In the genomic region with DNA sequence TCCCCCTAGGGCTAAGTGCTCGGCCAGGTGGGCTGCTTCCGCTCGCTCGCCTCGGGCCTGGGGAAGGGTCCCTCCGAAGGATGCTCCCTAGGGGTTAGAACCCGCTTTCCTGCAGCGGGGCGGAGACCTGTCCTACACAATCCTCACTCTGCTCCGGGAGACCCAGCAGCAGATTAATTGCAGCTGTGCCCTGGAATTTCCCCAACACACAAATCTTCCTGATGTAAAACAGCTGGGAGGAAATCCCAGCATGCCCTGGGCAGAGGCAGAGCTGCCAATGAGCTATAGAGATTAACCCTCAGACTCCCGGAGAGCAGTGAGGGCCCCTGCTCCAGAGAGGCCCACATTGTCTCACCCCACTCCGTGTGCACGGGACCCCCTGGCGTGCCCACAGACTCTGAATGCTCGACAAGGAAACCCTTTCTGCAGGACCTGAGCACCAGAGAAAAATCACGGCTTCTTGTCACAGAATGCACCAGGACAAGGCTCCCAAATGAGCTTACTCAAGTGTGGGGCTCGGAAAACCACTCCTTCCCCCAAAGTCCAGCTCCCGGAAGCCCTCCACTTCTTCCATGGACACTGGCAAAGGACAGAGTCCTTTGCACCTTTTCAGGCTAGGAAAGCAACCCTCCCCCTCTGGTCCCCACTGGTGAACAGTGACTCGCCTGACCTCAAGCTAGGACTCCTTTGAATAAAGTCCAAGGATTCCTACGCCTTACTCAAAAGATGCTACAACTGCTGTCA, we compare ENCODE assay signal across 8 mouse cellular contexts. TPM values are rescaled to one million over a fixed set of nuclear protein-coding genes. Genes with fewer than 3 reads are reported as not detected.
A peak's percentile ranks its signal among the peaks of the same experiment; 100 is the strongest.
DNase-seq lines count a peak whose midpoint lies in the region; ATAC-seq and TF ChIP-seq lines count a peak whose summit lies in the region.

No protein-coding gene starts in this region.

- H3K4me1 ChIP-seq in forebrain, embryonic 10.5 days, result peaks cover 57% of the 10 kb centered on the region
- H3K4me1 ChIP-seq in heart, postnatal 0 days (ENCODE audit: control insufficient read depth, insufficient read depth), result peaks cover 34% of the 10 kb centered on the region
- peaks cover 22% of the 10 kb centered on the region for H3K4me1 ChIP-seq in stomach, postnatal 0 days (replicated peaks; ENCODE audit: control insufficient read depth, insufficient read depth)

- no peaks in the 10 kb centered on the region for H3K27me3 ChIP-seq in forebrain, embryonic 10.5 days (ENCODE audit: poor library complexity, severe bottlenecking)
- no peaks in the 10 kb centered on the region for H3K27me3 ChIP-seq in heart, postnatal 0 days (ENCODE audit: control insufficient read depth, insufficient read depth, low read length)
- H3K27me3 ChIP-seq in stomach, postnatal 0 days (ENCODE audit: control insufficient read depth, insufficient read depth, low read length), result no peaks in the 10 kb centered on the region

- ATAC-seq in heart, postnatal 0 days (ENCODE audit: insufficient read depth, low read depth), result peak; percentile 68
- ATAC-seq in stomach, postnatal 0 days (ENCODE audit: low FRiP score, low TSS enrichment), result peak; percentile 19; the same call in 1 of the 2 replicates
- ATAC-seq in megakaryocyte-erythroid progenitor cell, adult 5-6 weeks (replicated peaks; ENCODE audit: low FRiP score, low TSS enrichment, poor library complexity, severe bottlenecking), result no peak

- peak overlapping the region; percentile 36 for H3K4me3 ChIP-seq in forebrain, embryonic 10.5 days
- H3K4me3 ChIP-seq in heart, postnatal 0 days (ENCODE audit: low read depth, low read length), result peak overlapping the region; percentile 31
- H3K4me3 ChIP-seq in stomach, postnatal 0 days (ENCODE audit: low read depth, low read length), result no peak overlapping the region

- H3K9ac ChIP-seq in heart, postnatal 0 days (replicated peaks; ENCODE audit: low read depth, low read length), result 0 out of 2 replicates have a peak overlapping the region, but pooled peaks have one; percentile 31
- peak overlapping the region; percentile 1 for H3K9ac ChIP-seq in stomach, postnatal 0 days (ENCODE audit: low read length)

- TF ChIP-seq CTCF in heart, postnatal 0 days (IDR thresholded peaks at IDR 0.05; ENCODE audit: low read depth), result no peak
- TF ChIP-seq CTCF in stomach, postnatal 0 days (IDR thresholded peaks at IDR 0.05; ENCODE audit: low read depth), result no peak

- H3K4me2 ChIP-seq in heart, postnatal 0 days (ENCODE audit: low read depth, low read length), result peak overlapping the region; percentile 54
- peak overlapping the region; percentile 42 for H3K4me2 ChIP-seq in stomach, postnatal 0 days (replicated peaks; ENCODE audit: low read depth)

- DNase-seq in right cerebral cortex, postnatal 14 days, result peak; percentile 17
- DNase-seq in right cerebral cortex, postnatal 4 days, result no peak
- peak; percentile 65 for DNase-seq in forebrain, embryonic 10.5 days (ENCODE audit: extremely low spot score, low spot score)
- DNase-seq in heart, postnatal 0 days (ENCODE audit: low spot score), result peak; percentile 70
- peak; percentile 89 for DNase-seq in kidney, postnatal 10 days
- DNase-seq in lung, postnatal 4 days, result peak; percentile 74 to 84
- peak; percentile 59 for DNase-seq in stomach, postnatal 0 days (ENCODE audit: low spot score)

- WGBS in forebrain, embryonic 10.5 days, result 43% methylated on average over 20 of the region's 20 CpGs
- WGBS in heart, postnatal 0 days, result 23% methylated on average over 20 of the region's 20 CpGs
- WGBS in stomach, postnatal 0 days, result 24% methylated on average over 20 of the region's 20 CpGs

- peak overlapping the region; percentile 80 for H3K27ac ChIP-seq in forebrain, embryonic 10.5 days
- peak overlapping the region; percentile 84 for H3K27ac ChIP-seq in heart, postnatal 0 days (ENCODE audit: low read depth)
- peak overlapping the region; percentile 84 for H3K27ac ChIP-seq in stomach, postnatal 0 days (replicated peaks)

- no peaks in the 10 kb centered on the region for H3K9me3 ChIP-seq in forebrain, embryonic 10.5 days
- H3K9me3 ChIP-seq in heart, postnatal 0 days (replicated peaks; ENCODE audit: control insufficient read depth, low read length), result no peaks in the 10 kb centered on the region
- no peaks in the 10 kb centered on the region for H3K9me3 ChIP-seq in stomach, postnatal 0 days (ENCODE audit: control insufficient read depth, low read length)

- TF ChIP-seq EP300 in heart, postnatal 0 days (IDR thresholded peaks at IDR 0.05; ENCODE audit: low read depth), result peak; percentile 40; the same call in 1 of the 2 replicates
- peak; percentile 91 for TF ChIP-seq EP300 in stomach, postnatal 0 days (optimal IDR thresholded peaks at IDR 0.05)

- H3K36me3 ChIP-seq in forebrain, embryonic 10.5 days (replicated peaks), result no peaks in the 10 kb centered on the region
- no peaks in the 10 kb centered on the region for H3K36me3 ChIP-seq in heart, postnatal 0 days (replicated peaks; ENCODE audit: control insufficient read depth, insufficient read depth, low read length)
- no peaks in the 10 kb centered on the region for H3K36me3 ChIP-seq in stomach, postnatal 0 days (ENCODE audit: control insufficient read depth, insufficient read depth, low read length)

RNA-seq across cellular contexts. Expression of a gene that starts 38.7 kb away (rescaled TPM):
- polyA plus RNA-seq in forebrain, embryonic 10.5 days (2016; fragmentation: Nextera tagmentation; extraction: Ambion mirVana), result 28.6 and 28.7 TPM in 2 replicates
- 16.4 and 22.5 TPM in 2 replicates for total RNA-seq in heart, postnatal 0 days (2014; rRNA removed; ENCODE audit: low replicate concordance)
- polyA plus RNA-seq in heart, postnatal 0 days (2015; fragmentation: Nextera tagmentation; extraction: Ambion mirVana), result 19.4 and 21.3 TPM in 2 replicates
- 37.2 and 37.7 TPM in 2 replicates for polyA plus RNA-seq in stomach, postnatal 0 days (2015; fragmentation: Nextera tagmentation; extraction: Ambion mirVana)
- total RNA-seq in megakaryocyte-erythroid progenitor cell, adult 5-6 weeks (2014; fragmentation: Nextera tagmentation), result 22.6 and 29.3 TPM in 2 replicates
- total RNA-seq in megakaryocyte-erythroid progenitor cell, adult 5-6 weeks (2017), result 51.4 and 64.7 TPM in 2 replicates

RNA-seq across cellular contexts. Expression of a gene that starts 57.2 kb away (rescaled TPM):
- 8.1 and 8.3 TPM in 2 replicates for polyA plus RNA-seq in forebrain, embryonic 10.5 days (2016; fragmentation: Nextera tagmentation; extraction: Ambion mirVana)
- total RNA-seq in heart, postnatal 0 days (2014; rRNA removed; ENCODE audit: low replicate concordance), result 21.8 and 41.8 TPM in 2 replicates
- 64.4 and 69.1 TPM in 2 replicates for polyA plus RNA-seq in heart, postnatal 0 days (2015; fragmentation: Nextera tagmentation; extraction: Ambion mirVana)
- 54.1 TPM in 2 replicates for polyA plus RNA-seq in stomach, postnatal 0 days (2015; fragmentation: Nextera tagmentation; extraction: Ambion mirVana)
- total RNA-seq in megakaryocyte-erythroid progenitor cell, adult 5-6 weeks (2014; fragmentation: Nextera tagmentation), result 20.0 and 24.3 TPM in 2 replicates
- 11.2 and 15.6 TPM in 2 replicates for total RNA-seq in megakaryocyte-erythroid progenitor cell, adult 5-6 weeks (2017)

RNA-seq across cellular contexts. Expression of a gene that starts 57.3 kb away (rescaled TPM):
- 12.5 and 13.7 TPM in 2 replicates for polyA plus RNA-seq in forebrain, embryonic 10.5 days (2016; fragmentation: Nextera tagmentation; extraction: Ambion mirVana)
- 21.9 and 30.9 TPM in 2 replicates for total RNA-seq in heart, postnatal 0 days (2014; rRNA removed; ENCODE audit: low replicate concordance)
- 17.6 and 18.6 TPM in 2 replicates for polyA plus RNA-seq in heart, postnatal 0 days (2015; fragmentation: Nextera tagmentation; extraction: Ambion mirVana)
- polyA plus RNA-seq in stomach, postnatal 0 days (2015; fragmentation: Nextera tagmentation; extraction: Ambion mirVana), result 13.3 and 15.8 TPM in 2 replicates
- 16.2 and 17.0 TPM in 2 replicates for total RNA-seq in megakaryocyte-erythroid progenitor cell, adult 5-6 weeks (2014; fragmentation: Nextera tagmentation)
- total RNA-seq in megakaryocyte-erythroid progenitor cell, adult 5-6 weeks (2017), result 6.6 and 8.1 TPM in 2 replicates
